Mouse (Mus musculus) retina, embryonic 14.5 days (tissue): ENCODE results near the gene Tax1bp1.
A peak's percentile ranks its signal among the peaks of the same experiment; 100 is the strongest.
"Not testable (repeated sequence)": the region's sequence is repeated elsewhere in the genome, so short reads cannot be mapped to it uniquely, and the experiment has no call there.

Experiments used
- DNase-seq: peaks from one replicate; pipeline ENCODE4 v3.0.0-alpha.2; 2015; ENCODE audit warnings: low spot score

The Tax1bp1 gene

DNA sequence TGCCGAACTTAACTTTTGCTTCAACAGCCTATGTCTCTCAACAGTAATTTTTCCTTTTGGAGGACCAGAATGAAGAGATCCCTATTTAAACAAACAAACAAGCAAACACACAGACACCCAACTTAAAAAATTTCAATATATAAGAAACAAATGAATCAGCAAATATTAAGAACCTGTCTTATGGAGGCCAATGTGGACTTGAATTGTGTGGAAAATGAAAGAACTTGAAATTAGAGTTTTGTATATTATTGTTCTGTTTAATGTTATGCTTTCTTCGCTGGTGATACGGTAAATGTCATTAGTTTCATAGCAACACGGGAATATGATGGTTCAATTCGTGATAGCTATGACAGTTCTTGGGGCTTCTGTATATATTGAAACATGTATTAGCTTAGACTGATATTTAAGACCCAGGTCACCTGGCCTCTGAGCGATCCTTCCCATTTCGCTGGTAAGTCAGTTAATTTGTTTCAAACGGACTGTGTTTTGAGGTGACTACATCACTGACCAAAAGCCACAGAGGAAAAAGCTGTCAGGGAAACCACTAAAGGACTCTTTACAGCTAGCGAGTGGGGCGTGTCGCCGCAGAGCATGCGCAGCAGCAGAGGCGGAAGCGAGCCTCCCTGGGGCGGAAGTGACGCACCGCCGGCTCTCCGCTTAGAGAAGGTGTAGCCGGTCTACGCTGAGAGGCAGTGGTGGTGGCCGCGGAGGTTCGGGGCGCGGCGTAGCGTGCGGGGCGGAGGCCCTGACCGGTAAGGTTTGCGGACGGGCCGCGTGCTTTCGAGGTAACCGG is at the start of gene Tax1bp1:
Gene Tax1bp1, plus strand, starts transcription at position 626 of the 793 bp plus-strand sequence.
- DNase-seq: peak; percentile 94

DNA sequence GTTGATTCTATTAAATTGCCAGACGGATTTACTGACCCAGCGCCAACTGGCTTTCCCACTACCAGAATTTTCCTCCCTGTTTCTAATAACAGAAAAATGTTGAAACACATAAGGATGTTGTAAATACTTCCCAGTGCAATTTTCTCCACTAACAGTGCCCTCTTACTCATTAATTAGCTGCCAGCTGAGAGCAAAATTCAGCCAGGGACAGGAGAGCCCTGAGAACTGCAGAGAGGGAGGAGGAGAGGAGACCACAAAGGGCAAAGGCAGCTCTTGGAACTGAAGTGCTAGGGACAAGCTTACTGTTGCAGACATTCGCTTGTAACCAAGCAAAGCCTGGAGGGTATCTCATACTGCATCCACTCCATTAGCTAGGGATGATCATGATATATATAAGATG is 45.9 kb upstream of the Tax1bp1 start:
- DNase-seq: no peak

DNA sequence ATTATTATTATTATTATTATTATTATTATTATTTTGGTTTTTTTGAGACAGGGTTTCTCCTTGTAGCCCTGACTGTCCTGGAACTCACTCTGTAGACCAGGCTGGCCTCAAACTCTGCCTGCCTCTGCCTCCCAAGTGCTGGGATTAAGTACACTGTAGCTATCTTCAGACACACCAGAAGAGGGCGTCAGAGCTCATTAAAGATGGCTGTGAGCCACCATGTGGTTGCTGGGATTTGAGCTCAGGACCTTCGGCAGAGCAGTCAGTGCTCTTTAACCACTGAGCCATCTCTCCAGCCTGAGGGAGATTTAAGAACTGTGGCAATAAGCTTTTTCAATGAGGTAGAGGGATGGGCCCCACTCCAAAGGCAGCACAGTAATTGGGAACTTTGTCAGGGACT is 43.7 kb upstream of the Tax1bp1 start:
- not testable (repeated sequence) for DNase-seq

- no peak for DNase-seq
Observed at GRCm38 (mm10) chr6:52671791-52672190, 41.7 kb upstream of the Tax1bp1 start.

- DNase-seq: no peak
Observed at GRCm38 (mm10) chr6:52672539-52672938, 41.0 kb upstream of the Tax1bp1 start.

DNA sequence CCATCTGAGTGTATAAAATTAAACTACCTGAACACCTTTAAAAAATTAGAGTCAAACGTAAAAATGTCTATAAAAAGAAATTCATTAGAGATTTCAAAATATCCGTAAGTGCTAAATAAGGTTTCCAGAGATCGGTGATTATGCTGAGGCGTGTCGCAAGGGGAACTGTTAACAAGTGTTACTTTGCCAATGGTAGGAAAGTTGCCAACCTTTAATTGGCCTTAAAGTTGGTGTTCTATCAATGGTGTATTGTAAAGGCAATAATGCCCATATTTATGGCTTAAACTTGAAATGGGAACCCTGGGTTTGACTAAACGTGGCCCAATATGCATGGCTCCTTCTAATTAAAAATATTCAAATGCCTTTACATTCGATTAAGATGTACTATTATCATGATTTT is 39.8 kb upstream of the Tax1bp1 start:
- DNase-seq: no peak

DNA sequence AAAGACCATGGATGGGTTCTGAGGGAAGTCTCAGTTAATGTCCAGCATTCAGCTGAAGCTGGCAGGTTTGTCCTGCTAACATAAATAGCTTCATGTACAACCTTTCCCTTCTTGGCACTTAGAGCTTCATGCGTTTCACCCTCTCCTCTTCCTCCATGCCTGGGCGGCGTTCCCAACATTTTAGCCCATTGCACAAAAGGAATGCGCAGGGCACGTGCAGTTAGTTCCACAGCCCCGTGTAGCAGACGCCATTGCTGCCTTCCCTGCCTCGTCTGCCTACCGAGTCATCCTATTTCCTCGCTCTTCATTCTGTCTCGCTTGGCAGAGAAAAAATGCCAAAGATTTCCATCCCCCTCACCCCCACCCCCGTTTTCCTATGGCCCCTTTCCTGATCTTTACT is 39.0 kb upstream of the Tax1bp1 start:
- DNase-seq: no peak

DNA sequence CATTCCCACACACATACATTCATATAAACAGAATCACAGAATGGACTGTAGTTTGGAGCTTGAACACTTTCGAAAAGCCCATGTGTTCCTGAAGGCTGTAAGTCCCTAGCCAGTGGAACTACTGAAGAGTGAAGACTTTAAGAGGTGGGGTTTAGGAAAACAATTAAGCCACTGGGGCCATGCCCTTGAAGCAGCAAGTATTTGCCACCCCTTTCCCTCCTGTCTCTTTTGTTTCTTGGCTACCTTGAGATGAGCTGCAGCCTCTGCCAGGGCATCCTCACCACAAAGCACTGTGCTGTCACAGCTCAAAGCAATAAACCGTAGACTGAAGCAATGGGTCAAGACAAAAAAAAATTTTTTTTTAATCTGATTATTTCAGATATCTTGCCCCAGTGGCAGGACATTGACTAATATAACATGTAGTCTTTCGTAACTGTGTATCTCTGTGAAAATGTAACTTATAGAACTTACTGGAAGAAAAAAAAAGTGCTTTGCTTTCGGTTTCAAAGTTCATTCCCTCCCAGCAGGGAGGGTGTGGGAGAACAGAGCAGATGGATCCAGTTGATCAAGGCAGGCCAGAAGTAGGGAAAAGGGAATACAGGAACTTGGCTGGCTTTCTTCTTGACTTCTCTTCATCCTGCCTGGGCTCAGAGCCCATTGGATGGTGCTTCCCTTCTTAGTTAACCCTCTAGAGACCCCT is 38.2 kb upstream of the Tax1bp1 start:
- no peak for DNase-seq

DNA sequence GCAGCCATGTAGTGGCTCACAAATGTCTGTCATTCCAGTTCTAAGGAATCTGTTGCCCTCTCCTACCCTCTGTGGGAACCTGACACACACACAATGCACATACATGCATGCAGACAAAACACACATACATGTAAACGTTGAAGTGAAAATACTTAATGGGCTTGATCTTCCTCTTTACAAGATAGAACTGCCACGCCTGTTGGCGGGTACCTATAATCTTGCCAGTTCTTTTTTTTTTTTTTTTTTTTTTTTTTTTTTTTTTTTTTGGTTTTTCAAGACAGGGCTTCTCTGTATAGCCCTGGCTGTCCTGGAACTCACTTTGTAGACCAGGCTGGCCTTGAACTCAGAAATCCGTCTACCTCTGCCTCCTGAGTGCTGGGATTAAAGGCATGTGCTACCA is 36.0 kb upstream of the Tax1bp1 start:
- DNase-seq: not testable (repeated sequence)

DNA sequence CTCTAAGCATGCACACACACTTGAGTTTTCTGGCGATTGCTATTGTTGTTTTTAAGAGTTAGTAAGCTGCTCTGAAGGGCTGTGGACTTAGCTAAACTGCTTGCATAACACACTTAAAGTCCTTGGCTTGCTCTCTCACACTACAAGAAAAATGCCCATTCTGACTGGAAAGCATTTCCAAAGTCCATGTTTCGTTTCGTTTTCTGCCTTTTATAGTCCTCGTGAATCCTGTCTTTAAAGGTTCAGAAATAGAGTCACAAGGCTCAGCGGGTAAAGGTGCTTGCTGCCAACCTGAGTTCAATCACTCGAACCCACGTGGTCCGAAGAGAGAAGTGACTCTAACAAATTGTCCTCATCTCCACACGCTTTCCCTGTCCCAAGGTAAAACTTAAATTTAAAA is 34.0 kb upstream of the Tax1bp1 start:
- DNase-seq: no peak

DNA sequence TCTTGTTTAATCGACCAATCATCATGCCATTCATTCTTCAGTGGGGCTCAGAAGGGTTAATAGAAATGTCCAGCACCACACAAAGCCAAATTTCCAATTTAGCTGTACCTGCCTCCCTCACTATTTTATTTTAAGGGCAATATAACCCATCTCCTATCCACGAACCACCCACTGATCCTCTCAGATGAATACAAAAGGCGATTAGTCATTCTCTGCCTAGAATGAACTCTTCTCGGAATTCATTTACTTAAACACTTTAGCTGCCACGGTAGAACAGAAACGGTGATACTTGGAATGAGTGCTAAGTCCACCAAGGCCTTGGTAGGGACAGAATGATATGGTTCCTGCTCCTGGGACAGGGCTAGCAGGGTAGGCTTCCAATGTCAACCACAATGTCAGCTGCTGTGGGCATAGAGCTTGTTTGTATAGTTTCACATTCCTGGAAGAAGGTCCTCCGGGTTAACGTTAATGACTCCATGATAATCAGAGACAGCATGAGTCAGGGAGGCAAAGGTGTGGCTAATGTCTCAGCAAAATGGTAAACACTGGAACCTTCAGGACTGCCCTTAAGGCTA is 33.0 kb upstream of the Tax1bp1 start:
- DNase-seq: no peak

DNA sequence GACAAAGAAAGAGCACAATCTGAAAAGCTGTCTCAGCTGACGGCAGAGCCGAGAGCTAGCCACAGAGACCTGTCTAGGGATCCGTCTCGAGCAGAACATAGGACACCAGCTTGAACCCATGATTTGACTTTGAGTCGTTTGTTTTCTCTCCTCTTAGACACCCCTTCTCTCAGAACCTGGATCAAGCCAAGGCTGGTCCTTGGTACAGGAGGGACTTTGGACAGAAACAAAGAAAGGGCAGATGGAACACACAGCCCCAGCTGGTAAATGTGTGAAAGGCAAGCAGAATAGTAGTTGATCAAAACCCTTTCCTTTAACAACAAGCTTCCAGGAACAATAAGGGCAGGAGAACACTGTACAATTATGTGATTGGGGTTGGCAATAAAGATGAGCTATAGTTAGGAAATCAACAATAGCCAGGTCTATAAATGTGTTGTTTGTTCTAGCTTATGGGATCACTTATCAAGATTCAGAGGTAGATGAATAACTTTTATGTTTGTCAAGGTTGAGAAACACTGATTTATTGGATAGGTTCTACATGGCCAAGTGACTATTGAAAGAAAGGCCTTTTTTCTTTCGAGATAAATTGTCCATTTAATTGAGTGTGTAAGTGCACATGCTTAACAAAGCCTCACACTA is 31.6 kb upstream of the Tax1bp1 start:
- DNase-seq: no peak

DNA sequence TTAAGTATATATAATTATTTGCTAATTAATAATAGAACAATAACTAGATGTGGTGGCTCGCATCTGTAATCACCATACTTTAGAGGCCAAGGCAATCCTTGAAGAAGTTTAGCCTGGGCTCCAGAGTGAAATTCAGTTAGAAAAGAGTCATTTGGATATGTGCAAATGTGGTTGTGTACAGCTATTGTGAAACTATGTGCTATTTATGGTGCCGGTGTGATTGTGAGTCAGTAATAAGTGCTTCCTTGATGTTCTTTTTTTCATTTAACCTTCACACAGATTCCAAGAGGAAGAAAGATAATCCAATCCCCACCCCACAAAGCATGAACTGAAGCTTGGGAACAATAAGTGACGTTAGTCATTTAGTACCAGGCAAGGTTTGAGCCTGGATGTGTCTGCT is 30.9 kb upstream of the Tax1bp1 start:
- DNase-seq: no peak

GRCm38 (mm10) chr6:52686901-52687500 is 26.5 kb upstream of the Tax1bp1 start:
- no peak for DNase-seq

DNA sequence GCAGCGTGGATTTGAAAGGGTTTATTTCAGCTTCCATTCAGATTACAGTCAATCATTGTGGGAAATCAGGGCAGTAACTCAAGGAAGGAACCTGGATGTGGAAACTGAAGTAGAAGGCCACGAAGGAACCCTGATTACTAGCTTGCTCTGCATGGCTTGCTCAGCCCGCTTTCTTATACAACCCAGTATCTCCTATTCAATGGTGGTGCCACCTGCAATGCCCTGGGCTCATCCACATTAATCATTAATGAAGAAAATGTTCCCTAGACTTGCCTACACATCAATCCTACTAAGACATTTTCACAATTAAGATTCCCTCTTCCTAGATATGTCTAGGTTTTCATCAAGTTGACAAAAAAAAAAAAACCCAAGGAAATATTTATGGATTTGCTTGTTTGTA is 23.2 kb upstream of the Tax1bp1 start:
- DNase-seq: no peak

DNA sequence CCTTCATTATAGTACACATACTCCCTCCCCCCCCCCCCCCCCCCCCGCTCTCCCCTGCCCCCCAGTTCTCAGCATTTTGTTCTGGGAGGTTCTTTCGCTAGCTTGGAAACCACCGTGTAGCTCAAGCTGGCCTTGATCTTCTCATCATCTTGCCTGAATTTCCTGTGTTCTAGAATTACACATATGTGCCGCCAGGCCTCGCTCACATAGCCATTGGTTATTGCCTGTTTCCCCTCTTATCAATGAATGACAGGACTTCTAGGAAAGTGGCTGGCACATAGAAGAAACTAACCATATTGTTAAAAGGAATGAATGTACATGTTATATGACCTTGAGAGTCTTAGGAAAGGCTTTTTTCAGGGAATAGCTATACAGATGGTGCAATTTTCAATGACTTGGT is 21.7 kb upstream of the Tax1bp1 start:
- no peak for DNase-seq

GRCm38 (mm10) chr6:52692451-52693063 is 21.0 kb upstream of the Tax1bp1 start:
- DNase-seq: no peak

DNA sequence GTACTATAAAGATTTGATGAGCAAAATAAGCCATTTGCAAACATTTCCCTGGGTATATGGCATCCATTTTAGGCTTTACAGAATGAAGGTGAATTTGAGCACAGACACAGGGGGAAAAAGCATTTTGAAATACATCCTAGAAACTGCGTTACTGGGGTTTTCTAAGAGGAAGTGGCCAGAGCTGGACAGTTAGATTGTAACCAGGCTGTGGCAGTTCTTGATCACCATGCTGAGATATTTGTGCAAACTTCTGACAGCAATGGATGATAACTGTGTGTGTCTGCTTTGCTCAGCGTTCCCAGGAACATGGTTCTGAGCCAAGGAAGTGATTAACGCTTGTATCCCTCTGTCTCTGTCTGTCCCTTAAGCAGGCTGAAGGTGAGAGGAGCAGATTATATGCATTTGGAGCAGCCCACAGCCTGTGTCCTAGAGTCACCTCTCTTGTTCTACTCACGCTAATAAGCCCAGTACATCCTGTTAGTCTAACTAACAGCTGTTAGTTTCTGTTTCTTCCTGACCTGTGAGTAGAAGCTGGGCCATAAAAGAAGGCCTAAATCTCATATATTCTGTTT is 15.5 kb upstream of the Tax1bp1 start:
- DNase-seq: no peak

- no peak for DNase-seq
Observed at GRCm38 (mm10) chr6:52699050-52699449, 14.5 kb upstream of the Tax1bp1 start.

- no peak for DNase-seq
Observed at GRCm38 (mm10) chr6:52699899-52700298, 13.6 kb upstream of the Tax1bp1 start.

- no peak for DNase-seq
Observed at GRCm38 (mm10) chr6:52703263-52703662, 10.3 kb upstream of the Tax1bp1 start.

DNA sequence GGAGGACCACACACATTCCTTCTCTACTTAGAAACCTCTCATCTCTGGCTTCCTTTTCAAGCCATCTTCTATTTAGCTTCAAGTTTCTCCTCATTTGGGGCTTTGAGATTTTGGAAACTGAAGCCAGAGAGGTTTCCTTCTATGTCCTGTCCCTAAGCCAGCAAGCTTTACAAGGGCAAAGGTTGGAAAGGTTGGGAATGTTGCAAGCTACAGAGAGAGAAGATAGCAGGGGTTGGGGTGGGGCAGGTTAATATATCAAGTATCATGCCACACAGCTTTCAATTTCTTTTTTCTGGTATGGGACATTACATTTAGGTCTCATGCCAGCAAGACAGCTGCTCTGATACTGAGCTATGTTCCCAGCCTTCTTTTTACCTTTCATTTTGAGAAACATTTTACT is 8.2 kb upstream of the Tax1bp1 start:
- DNase-seq: no peak
